Mouse (Mus musculus) intestine, embryonic 15.5 days (tissue): ENCODE measurements at regions not wholly inside any gene's neighbourhood (a gene's known extent, or its start where the extent isn't known, plus 50 kb on each side); places are given as distances from the start of the nearest gene placed in this dataset.

Experiments
- ATAC-seq: fragments of 200-750 bp; cut with Nextera tagmentation; 2 replicates; pipeline ENCODE4 v1.8.0; 2017; ENCODE audit warnings: moderate TSS enrichment, moderate library complexity
- H3K27ac ChIP-seq: fragments of 300-500 bp; sonication (generic); 2 replicates; pipeline ENCODE4 v1.5.1; 2015; ENCODE audit warnings: mild to moderate bottlenecking, inconsistent platforms
- H3K27me3 ChIP-seq: fragments of 300-500 bp; sonication (generic); replicated peaks from 2 replicates; pipeline ENCODE4 v1.6.1; 2015; ENCODE audit warnings: inconsistent platforms
- H3K36me3 ChIP-seq: fragments of 300-500 bp; sonication (generic); 2 replicates; pipeline ENCODE4 v1.6.1; 2015; ENCODE audit warnings: inconsistent platforms
- H3K4me1 ChIP-seq: fragments of 300-500 bp; sonication (generic); replicated peaks from 2 replicates; pipeline ENCODE4 v1.6.1; 2015; ENCODE audit warnings: inconsistent platforms
- H3K4me2 ChIP-seq: fragments of 300-500 bp; sonication (generic); replicated peaks from 2 replicates; pipeline ENCODE4 v1.6.1; 2015; ENCODE audit warnings: mild to moderate bottlenecking, inconsistent platforms
- H3K4me3 ChIP-seq: fragments of 300-500 bp; sonication (generic); replicated peaks from 2 replicates; pipeline ENCODE4 v1.5.1; 2015; ENCODE audit warnings: inconsistent platforms
- H3K9ac ChIP-seq: fragments of 300-500 bp; sonication (generic); 2 replicates; pipeline ENCODE4 v1.6.1; 2015; ENCODE audit warnings: inconsistent platforms
- H3K9me3 ChIP-seq: fragments of 300-500 bp; sonication (generic); 2 replicates; pipeline ENCODE4 v1.6.1; 2016; ENCODE audit warnings: inconsistent platforms
- WGBS: fragments of 180-500 bp; shearing (Covaris S2); methylation state at CpG from one replicate; pipeline ENCODE4 v1.1.7; 2015; 5-methylcytosine and 5-hydroxymethylcytosine counted together

GRCm38 (mm10) chr2:108165085-108165484, 874.6 kb downstream of the Kcna4 start:
- H3K27me3 ChIP-seq = no peaks in the 10 kb centered on the region
- no peaks in the 10 kb centered on the region for H3K9me3 ChIP-seq
- H3K36me3 ChIP-seq = no peaks in the 10 kb centered on the region
- no peak overlapping the region for H3K4me3 ChIP-seq
- H3K27ac ChIP-seq = no peak overlapping the region
- no peak overlapping the region for H3K9ac ChIP-seq
- WGBS = 78% methylated on average over 1 of the region's 1 CpGs
- ATAC-seq = no peak
- H3K4me1 ChIP-seq = no peaks in the 10 kb centered on the region
- no peak overlapping the region for H3K4me2 ChIP-seq
